Mouse (Mus musculus) adrenal gland, postnatal 4 days (tissue): ENCODE measurements around the gene Magea1. TPM values are rescaled to one million over a fixed set of nuclear protein-coding genes. Genes with fewer than 3 reads are reported as not detected.
"Not testable (repeated sequence)": the region's sequence is repeated elsewhere in the genome, so short reads cannot be mapped to it uniquely, and the experiment has no call there.

Source experiments
- DNase-seq, 2 experiments: peaks; one replicate each; pipeline ENCODE4 v3.0.0; 2021 to 2022; ENCODE audit warnings: low spot score in 2 of 2, mixed read lengths in 2 of 2
- long read RNA-seq, 2 experiments: library from polyadenylated mRNA; stranded (forward); transcript quantifications; one replicate each; pipeline ENCODE4 v2.0.0; 2021
- total RNA-seq, 2 experiments: library from RNA; stranded (reverse); gene quantifications; 2 replicates each; pipeline ENCODE4 v1.2.3; 2021

Magea1 gene
- total RNA-seq, result not detected
- long read RNA-seq, experiment 1, result 0 reads
- long read RNA-seq, experiment 2, result 0 reads

- not testable (repeated sequence) for DNase-seq
Measured at GRCm38 (mm10) chrX:155089693-155090092, at the start of gene Magea1. Magea1 (minus strand) TSS chrX:155089793.

DNA sequence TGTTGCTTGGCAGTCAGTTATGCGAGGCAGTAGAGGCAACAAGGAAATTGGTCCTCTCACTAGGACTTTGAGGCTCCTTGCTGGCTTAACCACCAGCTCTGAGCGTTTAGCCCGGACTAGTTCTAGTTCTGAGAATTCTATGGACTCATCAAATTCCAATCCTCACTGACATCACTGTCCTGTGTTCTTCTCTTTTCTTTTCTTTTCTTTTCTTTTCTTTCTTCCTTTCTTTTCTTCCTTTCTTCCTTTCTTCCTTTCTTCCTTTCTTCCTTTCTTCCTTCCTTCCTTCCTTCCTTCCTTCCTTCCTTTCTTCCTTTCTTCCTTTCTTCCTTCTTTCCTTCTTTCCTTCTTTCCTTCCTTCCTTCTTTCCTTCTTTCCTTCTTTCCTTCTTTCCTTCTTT lies 38.7 kb upstream of the Magea1 start, which contains the start of gene Cldn34b2:
TSS of gene Cldn34b2 (minus strand) at position 101 of the 400 bp plus-strand sequence.
- not testable (repeated sequence) for DNase-seq

GRCm38 (mm10) chrX:155098024-155098423 lies 8.4 kb upstream of the Magea1 start:
- no peak for DNase-seq

GRCm38 (mm10) chrX:155093566-155093965 lies 4.0 kb upstream of the Magea1 start, which contains the start of gene Magea2:
Magea2 (minus strand) TSS chrX:155093666.
- DNase-seq, result not testable (repeated sequence)

DNA sequence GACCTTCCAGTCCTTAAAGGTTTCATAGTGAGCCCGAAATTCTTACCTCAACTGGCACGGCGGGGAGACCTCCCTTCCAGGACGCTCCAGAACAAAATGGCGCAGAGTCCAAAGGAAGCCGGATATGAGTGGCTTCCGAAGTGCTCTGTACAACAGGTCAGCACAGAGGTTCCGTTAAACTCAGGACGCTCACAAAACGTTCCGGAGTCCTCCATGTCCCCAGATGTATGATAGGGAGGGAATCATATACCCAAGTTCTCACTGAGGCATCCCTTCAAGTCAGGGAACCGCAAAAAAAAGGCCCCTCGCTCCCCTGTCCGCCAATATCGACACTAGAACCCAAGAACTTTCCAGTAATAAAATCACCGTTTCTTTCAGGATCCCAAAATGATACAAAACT lies 26.5 kb downstream of the Magea1 start, which contains the start of gene Magea5:
TSS of gene Magea5 (minus strand) at position 101 of the 400 bp plus-strand sequence.
- not testable (repeated sequence) for DNase-seq

Other genes starting within 250 kb of the Magea1 start
- gene Cldn34b1, start 199.5 kb downstream of the Magea1 start, total RNA-seq, result not detected
- gene Magea6, start 153.8 kb downstream of the Magea1 start, total RNA-seq, result not detected
- gene Magea3, start 140.3 kb downstream of the Magea1 start, total RNA-seq, result not detected
- not detected for gene Magea8, start 93.9 kb downstream of the Magea1 start, total RNA-seq
- gene Magea5, start 26.6 kb downstream of the Magea1 start, total RNA-seq, result not detected
- gene Magea2, start 3.9 kb upstream of the Magea1 start, total RNA-seq, result not detected
- not detected for gene Cldn34b2, start 38.6 kb upstream of the Magea1 start, total RNA-seq
- 100 to 1,000 TPM; 117 to 120 TPM for gene Sat1, start 126.7 kb upstream of the Magea1 start, total RNA-seq
- 10 to 100 TPM; 36.2 to 38.2 TPM for gene Acot9, start 172.7 kb upstream of the Magea1 start, total RNA-seq